Mouse (Mus musculus) B cell, adult 67 days (primary cell): ENCODE measurements around the gene Rad50. TPM values are rescaled to one million over a fixed set of nuclear protein-coding genes. Genes with fewer than 3 reads are reported as not detected.

Experiments
- total RNA-seq, 2 experiments: library from RNA; stranded (reverse); gene quantifications; 4 replicates each; pipeline ENCODE4 v1.2.4; 2023

Rad50 gene
- 10 to 100 TPM; 31.4 to 36.6 TPM for total RNA-seq

GRCm38 (mm10) chr11:53706934-53707717 is at the start of gene Rad50:
TSS of gene Rad50 (minus strand) at chr11:53707319.

GRCm38 (mm10) chr11:53720715-53721114 is 13.6 kb upstream of the Rad50 start, which contains the start of gene Il5:
TSS of gene Il5 (plus strand) at chr11:53720794.

GRCm38 (mm10) chr11:53634556-53634955 is 72.6 kb downstream of the Rad50 start, which contains the start of gene Il13:
TSS of gene Il13 (minus strand) at chr11:53634702.

GRCm38 (mm10) chr11:53618619-53619198 is 88.4 kb downstream of the Rad50 start, which contains the start of gene Il4:
TSS of gene Il4 (minus strand) at chr11:53618669.

Other genes with a start within 250 kb of the Rad50 start
- gene Gm9837, start 236.8 kb downstream of the Rad50 start, total RNA-seq = not detected
- not detected for gene Gm9945, start 227.2 kb downstream of the Rad50 start, total RNA-seq
- gene Sowaha, start 227.0 kb downstream of the Rad50 start, total RNA-seq = not detected
- gene Sept8, start 188.1 kb downstream of the Rad50 start, total RNA-seq = under 1 TPM in 1 of 2 experiments, not detected in 1; 0.23 TPM
- 1 to 10 TPM; 7.0 to 8.5 TPM for gene Kif3a, start 139.9 kb downstream of the Rad50 start, total RNA-seq
- not detected for gene Il4, start 88.7 kb downstream of the Rad50 start, total RNA-seq
- not detected for gene Il13, start 72.6 kb downstream of the Rad50 start, total RNA-seq
- not detected for gene Il5, start 13.5 kb upstream of the Rad50 start, total RNA-seq
- 100 to 1,000 TPM; 190 to 196 TPM for gene Irf1, start 62.7 kb upstream of the Rad50 start, total RNA-seq
- gene Gm17334, start 65.9 kb upstream of the Rad50 start, total RNA-seq = not detected
- 1 to 10 TPM; 4.2 to 8.9 TPM for gene Gm12216, start 151.9 kb upstream of the Rad50 start, total RNA-seq
- 10 to 100 TPM; 13.1 to 14.4 TPM for gene Slc22a5, start 184.3 kb upstream of the Rad50 start, total RNA-seq